Mouse (Mus musculus) G1E (cell line): ENCODE data around the gene Bmp2k. TPM values are rescaled to one million over a fixed set of nuclear protein-coding genes. Genes with fewer than 3 reads are reported as not detected.

Experiments used
- ATAC-seq: 2 replicates; pipeline ENCODE4 v1.8.0; 2016; ENCODE audit warnings: mild to moderate bottlenecking; ENCODE audit not compliant: insufficient number of reproducible peaks, poor library complexity, low FRiP score, severe bottlenecking; ENCODE audit errors: extremely low read depth
- DNase-seq: peaks from one replicate; pipeline ENCODE4 v3.0.0; 2012; ENCODE audit warnings: low spot score
- H3K27me3 ChIP-seq: 2 replicates; pipeline ENCODE4 v1.6.1; 2012; ENCODE audit warnings: mild to moderate bottlenecking, low read length, inconsistent platforms; ENCODE audit not compliant: insufficient read depth
- H3K36me3 ChIP-seq: replicated peaks from 2 replicates; pipeline ENCODE3; 2012; ENCODE audit warnings: mild to moderate bottlenecking, inconsistent platforms
- H3K4me1 ChIP-seq: 2 replicates; pipeline ENCODE4 v1.6.1; 2012; ENCODE audit warnings: low read depth, low read length, inconsistent platforms, mixed read lengths; ENCODE audit not compliant: insufficient read depth
- H3K4me3 ChIP-seq: 2 replicates; pipeline ENCODE4 v1.5.1; 2012; ENCODE audit warnings: low read depth, mild to moderate bottlenecking, inconsistent platforms, low read length, moderate library complexity, mixed read lengths
- H3K9me3 ChIP-seq: replicated peaks from 2 replicates; pipeline ENCODE4 v1.6.1; 2012; ENCODE audit warnings: inconsistent platforms
- CTCF ChIP-seq: IDR thresholded peaks from 2 replicates; pipeline ENCODE4 v1.5.1; 2012; ENCODE audit warnings: low read depth, low read length, inconsistent platforms, mixed read lengths
- GATA1 ChIP-seq: IDR thresholded peaks from 2 replicates; pipeline ENCODE4 v1.6.1; 2012; ENCODE audit warnings: borderline replicate concordance, low read length, inconsistent platforms, mixed read lengths
- GATA2 ChIP-seq: IDR thresholded peaks from 2 replicates; pipeline ENCODE4 v1.6.1; 2012; ENCODE audit warnings: low read depth, low read length, inconsistent platforms, borderline replicate concordance
- POLR2AphosphoS5 ChIP-seq: IDR thresholded peaks from 2 replicates; pipeline ENCODE4 v1.6.1; 2012; ENCODE audit warnings: low read depth, low read length, inconsistent platforms; ENCODE audit not compliant: insufficient replicate concordance
- TAL1 ChIP-seq: conservative IDR thresholded peaks from 2 replicates; pipeline ENCODE4 v1.6.1; 2012; ENCODE audit warnings: low read depth, low read length, inconsistent platforms, mixed read lengths
- polyA plus RNA-seq: library from polyadenylated mRNA; stranded (reverse); fragments of >175 nt; gene quantifications from 2 replicates; pipeline ENCODE4 v1.2.3, GENCODE M21; 2012
- total RNA-seq, 2 experiments: library from RNA; stranded (forward) in 1 of 2; stranded (reverse) in 1 of 2; fragments of 200-1000 nt in 1 of 2; fragments of >200 nt in 1 of 2; fragmentation: Nextera tagmentation in 1 of 2; gene quantifications; 2 replicates each; pipeline ENCODE4 v1.2.3; 2014 to 2017

The Bmp2k gene
- total and polyA plus RNA-seq, 3 experiments, result 52.6 to 944 (median 380) TPM

- no peak for DNase-seq
- TF ChIP-seq POLR2AphosphoS5 (no peak), GATA1 (no peak)
These were observed 34.6 kb upstream of the Bmp2k start for GRCm38 (mm10) chr5:96962934-96963301.

GRCm38 (mm10) chr5:96964062-96965028 lies 33.1 kb upstream of the Bmp2k start:
- H3K36me3 ChIP-seq, result no peaks in the 10 kb centered on the region
- ATAC-seq (no peak), DNase-seq (no peak)
- H3K27me3 ChIP-seq, result no peaks in the 10 kb centered on the region
- H3K4me3 ChIP-seq, result peak overlapping the region; percentile 30; the same call in 1 of the 2 replicates
- TF ChIP-seq TAL1 (no peak), CTCF (no peak), GATA2 (no peak), GATA1 (no peak), POLR2AphosphoS5 (no peak)
- no peaks in the 10 kb centered on the region for H3K9me3 ChIP-seq
- H3K4me1 ChIP-seq, result peaks cover 69% of the 10 kb centered on the region

More at GRCm38 (mm10) chr5:96962934-96963301, 34.6 kb upstream of the Bmp2k start:
- no peak for ATAC-seq
- Histone ChIP-seq H3K36me3 (no peaks in the 10 kb centered on the region), H3K27me3 (no peaks in the 10 kb centered on the region), H3K4me3 (no peak overlapping the region), H3K4me1 (peaks cover 57% of the 10 kb centered on the region), H3K9me3 (no peaks in the 10 kb centered on the region)

GRCm38 (mm10) chr5:96965029-96965403 lies 32.5 kb upstream of the Bmp2k start:
- Histone ChIP-seq H3K4me1 (peaks cover 74% of the 10 kb centered on the region), H3K9me3 (no peaks in the 10 kb centered on the region), H3K27me3 (no peaks in the 10 kb centered on the region), H3K36me3 (no peaks in the 10 kb centered on the region), H3K4me3 (no peak overlapping the region; the same call in 1 of the 2 replicates)
- DNase-seq (no peak), ATAC-seq (no peak)
- TF ChIP-seq CTCF (no peak), GATA1 (no peak), POLR2AphosphoS5 (no peak), TAL1 (no peak), GATA2 (no peak)

GRCm38 (mm10) chr5:96965503-96965902 lies 32.0 kb upstream of the Bmp2k start:
- Histone ChIP-seq H3K4me3 (no peak overlapping the region), H3K36me3 (no peaks in the 10 kb centered on the region), H3K27me3 (no peaks in the 10 kb centered on the region), H3K9me3 (no peaks in the 10 kb centered on the region), H3K4me1 (peaks cover 79% of the 10 kb centered on the region)
- DNase-seq, result no peak
- no peak for ATAC-seq
- no peak for TF ChIP-seq CTCF

GRCm38 (mm10) chr5:96968628-96969027 lies 28.9 kb upstream of the Bmp2k start:
- peak; percentile 62 for TF ChIP-seq TAL1
- TF ChIP-seq CTCF, result no peak
- peak overlapping the region; percentile 70 for H3K4me3 ChIP-seq

GRCm38 (mm10) chr5:96969032-96969431 lies 28.5 kb upstream of the Bmp2k start:
- Histone ChIP-seq H3K4me1 (peaks cover 80% of the 10 kb centered on the region), H3K4me3 (peak overlapping the region; percentile 70)

More at GRCm38 (mm10) chr5:96968628-96969027, 28.9 kb upstream of the Bmp2k start:
- no peaks in the 10 kb centered on the region for H3K27me3 ChIP-seq
- H3K4me1 ChIP-seq, result peaks cover 77% of the 10 kb centered on the region
- peak; percentile 93 for ATAC-seq
- H3K9me3 ChIP-seq, result peaks cover 4% of the 10 kb centered on the region; the same call in 1 of the 2 replicates
- peak; percentile 54 for DNase-seq
- H3K36me3 ChIP-seq, result no peaks in the 10 kb centered on the region

More at GRCm38 (mm10) chr5:96969032-96969431, 28.5 kb upstream of the Bmp2k start:
- H3K9me3 ChIP-seq, result peaks cover 4% of the 10 kb centered on the region; the same call in 1 of the 2 replicates
- peak; percentile 25 for ATAC-seq
- TF ChIP-seq GATA2 (no peak), TAL1 (no peak), CTCF (no peak)
- H3K36me3 ChIP-seq, result no peaks in the 10 kb centered on the region
- H3K27me3 ChIP-seq, result no peaks in the 10 kb centered on the region
- DNase-seq, result no peak
